Mouse (Mus musculus): ENCODE results near the gene Senp7. TPM values are rescaled to one million over a fixed set of nuclear protein-coding genes. Genes with fewer than 3 reads are reported as not detected.

The Senp7 gene
- polyA plus RNA-seq, 1 experiment: 25.4 TPM

GRCm38 (mm10) chr16:56163466-56163865 is 115.3 kb downstream of the Senp7 start:
- 84% methylated on average over 7 of the region's 7 CpGs for WGBS
- no peak overlapping the region for H3K4me3 ChIP-seq (replicated peaks; ENCODE audit: insufficient read depth, low read depth, low read length)
- H3K27me3 ChIP-seq (ENCODE audit: control insufficient read depth, insufficient read depth, low read length): no peaks in the 10 kb centered on the region
- DNase-seq: no peak
- no peaks in the 10 kb centered on the region for H3K4me1 ChIP-seq (ENCODE audit: control insufficient read depth, insufficient read depth, low read length)
- no peak overlapping the region for H3K27ac ChIP-seq (ENCODE audit: insufficient read depth, low read length)
- no peak for TF ChIP-seq CTCF (IDR thresholded peaks at IDR 0.05; ENCODE audit: borderline replicate concordance, insufficient read depth, low read depth, low read length)
- no peak for TF ChIP-seq POLR2A (IDR thresholded peaks at IDR 0.05; ENCODE audit: borderline replicate concordance, insufficient read depth, low read length)

DNA sequence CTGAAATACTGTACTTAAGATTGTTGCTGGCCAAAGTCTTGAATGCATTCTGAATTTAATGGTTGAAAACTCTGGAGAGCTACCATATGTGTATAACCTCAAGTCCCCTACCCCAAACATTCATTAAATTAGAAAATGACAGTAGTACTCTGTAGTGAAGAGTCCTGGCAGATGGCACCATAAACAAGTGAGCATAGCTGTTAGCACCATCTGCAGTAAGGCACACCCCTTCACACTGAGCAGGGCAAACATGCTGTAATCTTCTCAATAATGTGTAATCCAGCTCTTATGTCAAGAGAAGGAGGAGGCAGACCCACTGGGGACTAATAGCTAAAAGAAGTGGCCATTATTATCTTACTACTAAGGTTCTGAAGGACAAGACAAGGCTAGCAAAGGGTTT is 122.1 kb downstream of the Senp7 start:
- DNase-seq: no peak
- H3K27ac ChIP-seq (ENCODE audit: insufficient read depth, low read length): no peak overlapping the region
- TF ChIP-seq POLR2A (IDR thresholded peaks at IDR 0.05; ENCODE audit: borderline replicate concordance, insufficient read depth, low read length) (no peak), CTCF (IDR thresholded peaks at IDR 0.05; ENCODE audit: borderline replicate concordance, insufficient read depth, low read depth, low read length) (no peak)

GRCm38 (mm10) chr16:56175867-56176581 is 127.9 kb downstream of the Senp7 start:
- H3K27me3 ChIP-seq (ENCODE audit: control insufficient read depth, insufficient read depth, low read length): no peaks in the 10 kb centered on the region
- peak; percentile 10 to 17 for DNase-seq
- H3K27ac ChIP-seq (ENCODE audit: insufficient read depth, low read length): no peak overlapping the region
- 37% methylated on average over 8 of the region's 8 CpGs for WGBS
- no peak overlapping the region for H3K4me3 ChIP-seq (replicated peaks; ENCODE audit: insufficient read depth, low read depth, low read length)
- no peak for TF ChIP-seq POLR2A (IDR thresholded peaks at IDR 0.05; ENCODE audit: borderline replicate concordance, insufficient read depth, low read length)
- TF ChIP-seq CTCF (IDR thresholded peaks at IDR 0.05; ENCODE audit: borderline replicate concordance, insufficient read depth, low read depth, low read length): peak; percentile 60
- H3K4me1 ChIP-seq (ENCODE audit: control insufficient read depth, insufficient read depth, low read length): no peaks in the 10 kb centered on the region

More for the DNA sequence above, 122.1 kb downstream of the Senp7 start:
- H3K4me1 ChIP-seq (ENCODE audit: control insufficient read depth, insufficient read depth, low read length): no peaks in the 10 kb centered on the region
- H3K4me3 ChIP-seq (replicated peaks; ENCODE audit: insufficient read depth, low read depth, low read length): no peak overlapping the region
- H3K27me3 ChIP-seq (ENCODE audit: control insufficient read depth, insufficient read depth, low read length): no peaks in the 10 kb centered on the region

GRCm38 (mm10) chr16:56186863-56187262 is 138.7 kb downstream of the Senp7 start:
- Histone ChIP-seq H3K4me1 (ENCODE audit: control insufficient read depth, insufficient read depth, low read length) (no peaks in the 10 kb centered on the region), H3K4me3 (replicated peaks; ENCODE audit: insufficient read depth, low read depth, low read length) (no peak overlapping the region), H3K27ac (ENCODE audit: insufficient read depth, low read length) (no peak overlapping the region), H3K27me3 (ENCODE audit: control insufficient read depth, insufficient read depth, low read length) (no peaks in the 10 kb centered on the region)
- WGBS: 74% methylated on average over 4 of the region's 4 CpGs
- no peak for TF ChIP-seq CTCF (IDR thresholded peaks at IDR 0.05; ENCODE audit: borderline replicate concordance, insufficient read depth, low read depth, low read length)
- no peak for TF ChIP-seq POLR2A (IDR thresholded peaks at IDR 0.05; ENCODE audit: borderline replicate concordance, insufficient read depth, low read length)
- no peak for DNase-seq

- WGBS: 76% methylated on average over 9 of the region's 9 CpGs
- Histone ChIP-seq H3K4me3 (replicated peaks; ENCODE audit: insufficient read depth, low read depth, low read length) (no peak overlapping the region), H3K4me1 (ENCODE audit: control insufficient read depth, insufficient read depth, low read length) (no peaks in the 10 kb centered on the region), H3K27ac (ENCODE audit: insufficient read depth, low read length) (no peak overlapping the region), H3K27me3 (ENCODE audit: control insufficient read depth, insufficient read depth, low read length) (no peaks in the 10 kb centered on the region)
- no peak for DNase-seq
- TF ChIP-seq POLR2A (IDR thresholded peaks at IDR 0.05; ENCODE audit: borderline replicate concordance, insufficient read depth, low read length) (no peak), CTCF (IDR thresholded peaks at IDR 0.05; ENCODE audit: borderline replicate concordance, insufficient read depth, low read depth, low read length) (no peak)
These were observed 140.1 kb downstream of the Senp7 start for GRCm38 (mm10) chr16:56188198-56188597.

DNA sequence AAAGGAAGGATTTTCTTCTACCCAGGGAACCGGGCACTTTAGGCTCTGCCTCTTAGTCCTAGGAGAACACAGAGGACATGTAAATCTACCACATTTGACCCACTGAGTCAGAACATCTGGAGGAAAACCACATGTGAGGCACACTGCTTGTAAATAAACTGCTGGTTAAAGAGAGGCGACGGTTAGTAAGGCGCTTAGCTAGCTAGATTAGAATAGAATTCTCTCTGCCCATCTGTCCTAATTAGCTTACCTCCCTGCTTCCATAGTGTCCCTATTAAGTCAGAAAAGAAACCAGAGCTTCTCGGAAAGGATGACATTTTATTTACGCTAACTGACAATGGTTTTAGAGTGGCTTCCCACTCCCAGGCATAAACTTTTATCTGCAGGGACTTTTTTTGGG is 155.9 kb downstream of the Senp7 start, which contains the start of gene Impg2:
TSS of gene Impg2 (plus strand) at position 263 of the 400 bp plus-strand sequence.
- 53% methylated on average over 6 of the region's 6 CpGs for WGBS

DNA sequence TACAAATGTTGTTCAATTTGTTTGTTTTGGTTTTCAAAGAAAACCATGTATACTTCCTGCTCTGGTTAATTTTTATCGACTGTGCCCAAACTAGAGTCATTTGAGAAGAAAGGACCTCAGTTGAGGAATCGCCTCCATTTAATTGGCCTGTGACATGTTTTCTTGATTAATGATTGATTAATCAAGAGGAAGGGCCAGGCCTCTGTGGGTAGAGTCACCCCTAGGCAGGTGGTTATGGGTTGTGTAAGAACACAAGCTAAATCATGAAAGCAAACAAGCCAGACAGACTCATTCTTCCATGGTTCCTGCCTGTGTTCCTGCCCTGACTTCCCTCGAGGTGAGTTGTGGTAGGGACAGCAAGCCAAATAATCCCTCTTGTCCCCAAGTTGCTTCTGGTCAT is 164.6 kb downstream of the Senp7 start:
- no peaks in the 10 kb centered on the region for H3K27me3 ChIP-seq (ENCODE audit: control insufficient read depth, insufficient read depth, low read length)
- no peaks in the 10 kb centered on the region for H3K4me1 ChIP-seq (ENCODE audit: control insufficient read depth, insufficient read depth, low read length)
- no peak overlapping the region for H3K27ac ChIP-seq (ENCODE audit: insufficient read depth, low read length)
- 79% methylated on average over 3 of the region's 3 CpGs for WGBS
- H3K4me3 ChIP-seq (replicated peaks; ENCODE audit: insufficient read depth, low read depth, low read length): no peak overlapping the region
- no peak for DNase-seq
- TF ChIP-seq POLR2A (IDR thresholded peaks at IDR 0.05; ENCODE audit: borderline replicate concordance, insufficient read depth, low read length) (no peak), CTCF (IDR thresholded peaks at IDR 0.05; ENCODE audit: borderline replicate concordance, insufficient read depth, low read depth, low read length) (no peak)

More for the DNA sequence above, 155.9 kb downstream of the Senp7 start, which contains the start of gene Impg2:
- Histone ChIP-seq H3K4me1 (ENCODE audit: control insufficient read depth, insufficient read depth, low read length) (no peaks in the 10 kb centered on the region), H3K4me3 (replicated peaks; ENCODE audit: insufficient read depth, low read depth, low read length) (no peak within 1 kb of the TSS), H3K27me3 (ENCODE audit: control insufficient read depth, insufficient read depth, low read length) (no peaks in the 10 kb centered on the region), H3K27ac (ENCODE audit: insufficient read depth, low read length) (no peak within 1 kb of the TSS)
- no peak for DNase-seq
- TF ChIP-seq CTCF (IDR thresholded peaks at IDR 0.05; ENCODE audit: borderline replicate concordance, insufficient read depth, low read depth, low read length): no peak
- TF ChIP-seq POLR2A (IDR thresholded peaks at IDR 0.05; ENCODE audit: borderline replicate concordance, insufficient read depth, low read length): no peak

DNA sequence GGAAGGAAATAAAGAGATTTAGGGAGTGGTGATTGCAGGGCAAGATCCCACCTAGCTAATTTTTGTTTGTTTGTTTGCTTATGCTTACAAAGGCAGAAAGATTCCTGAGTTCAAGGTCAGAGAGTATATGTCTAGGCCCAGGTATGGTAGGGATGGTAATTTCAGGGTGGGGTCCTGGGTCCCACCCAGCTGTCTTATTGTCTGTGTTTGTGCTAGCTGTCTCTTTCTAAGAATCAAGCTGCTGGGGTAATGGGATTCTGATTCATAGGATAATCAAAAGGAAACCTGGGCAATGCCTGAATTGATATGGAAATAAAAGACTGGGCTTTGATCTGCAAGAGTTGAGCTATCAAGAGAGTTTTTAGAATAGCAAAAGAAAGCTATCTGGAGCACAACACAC is 179.5 kb downstream of the Senp7 start:
- TF ChIP-seq CTCF (IDR thresholded peaks at IDR 0.05; ENCODE audit: borderline replicate concordance, insufficient read depth, low read depth, low read length): no peak
- TF ChIP-seq POLR2A (IDR thresholded peaks at IDR 0.05; ENCODE audit: borderline replicate concordance, insufficient read depth, low read length): no peak
- Histone ChIP-seq H3K27ac (ENCODE audit: insufficient read depth, low read length) (no peak overlapping the region), H3K4me1 (ENCODE audit: control insufficient read depth, insufficient read depth, low read length) (no peaks in the 10 kb centered on the region), H3K27me3 (ENCODE audit: control insufficient read depth, insufficient read depth, low read length) (no peaks in the 10 kb centered on the region), H3K4me3 (replicated peaks; ENCODE audit: insufficient read depth, low read depth, low read length) (no peak overlapping the region)
- DNase-seq: no peak
